Mouse (Mus musculus) liver, embryonic 11.5 days (tissue): ENCODE results near the gene Noxred1. TPM values are rescaled to one million over a fixed set of nuclear protein-coding genes. Genes with fewer than 3 reads are reported as not detected.
A peak's percentile ranks its signal among the peaks of the same experiment; 100 is the strongest.

Source experiments
- ATAC-seq: fragments of 200-750 bp; cut with Nextera tagmentation; replicated peaks from 2 replicates; pipeline ENCODE4 v1.8.0; 2017; ENCODE audit warnings: moderate number of reproducible peaks, mild to moderate bottlenecking, moderate TSS enrichment, moderate library complexity; ENCODE audit not compliant: low FRiP score
- DNase-seq: peaks from one replicate; pipeline ENCODE4 v3.0.0-alpha.2; 2017; ENCODE audit warnings: low spot score
- H3K27ac ChIP-seq: fragments of 300-500 bp; sonication (generic); 2 replicates; pipeline ENCODE4 v1.5.1; 2014; ENCODE audit warnings: mild to moderate bottlenecking, low read depth, low read length, control low read depth
- H3K27me3 ChIP-seq: fragments of 300-500 bp; sonication (generic); replicated peaks from 2 replicates; pipeline ENCODE4 v1.6.1; 2014; ENCODE audit warnings: low read length, mixed read lengths; ENCODE audit not compliant: control insufficient read depth, insufficient read depth
- H3K36me3 ChIP-seq: fragments of 300-500 bp; sonication (generic); 2 replicates; pipeline ENCODE4 v1.6.1; 2014; ENCODE audit warnings: mild to moderate bottlenecking, low read length, moderate library complexity, mixed read lengths; ENCODE audit not compliant: control insufficient read depth, insufficient read depth
- H3K4me1 ChIP-seq: fragments of 300-500 bp; sonication (generic); replicated peaks from 2 replicates; pipeline ENCODE4 v1.6.1; 2014; ENCODE audit warnings: low read length, mixed read lengths; ENCODE audit not compliant: control insufficient read depth, insufficient read depth
- H3K4me2 ChIP-seq: fragments of 300-500 bp; sonication (generic); 2 replicates; pipeline ENCODE4 v1.6.1; 2014; ENCODE audit warnings: mild to moderate bottlenecking, control low read depth, moderate library complexity
- H3K4me3 ChIP-seq: fragments of 300-500 bp; sonication (generic); 2 replicates; pipeline ENCODE4 v1.5.1; 2014; ENCODE audit warnings: low read depth, low read length, control low read depth
- H3K9ac ChIP-seq: fragments of 300-500 bp; sonication (generic); 2 replicates; pipeline ENCODE4 v1.6.1; 2014; ENCODE audit warnings: low read depth, low read length, control low read depth
- H3K9me3 ChIP-seq: fragments of 300-500 bp; sonication (generic); 2 replicates; pipeline ENCODE4 v1.6.1; 2016; ENCODE audit warnings: low read length, inconsistent platforms, mixed read lengths; ENCODE audit not compliant: control insufficient read depth
- WGBS: fragments of 180-500 bp; shearing (Covaris S2); extraction: QIAGEN DNeasy Blood & Tissue Kit; methylation state at CpG from one replicate; pipeline ENCODE4 v1.1.7; 2014; 5-methylcytosine and 5-hydroxymethylcytosine counted together
- polyA plus RNA-seq: library from polyadenylated mRNA; unstranded; fragments of >200 nt; fragmentation: Nextera tagmentation; extraction: Ambion mirVana; gene quantifications from 2 replicates; pipeline ENCODE4 v1.2.1, GENCODE M21; 2014

Noxred1 gene
- polyA plus RNA-seq: 0.48 and 0.96 TPM in 2 replicates

DNA sequence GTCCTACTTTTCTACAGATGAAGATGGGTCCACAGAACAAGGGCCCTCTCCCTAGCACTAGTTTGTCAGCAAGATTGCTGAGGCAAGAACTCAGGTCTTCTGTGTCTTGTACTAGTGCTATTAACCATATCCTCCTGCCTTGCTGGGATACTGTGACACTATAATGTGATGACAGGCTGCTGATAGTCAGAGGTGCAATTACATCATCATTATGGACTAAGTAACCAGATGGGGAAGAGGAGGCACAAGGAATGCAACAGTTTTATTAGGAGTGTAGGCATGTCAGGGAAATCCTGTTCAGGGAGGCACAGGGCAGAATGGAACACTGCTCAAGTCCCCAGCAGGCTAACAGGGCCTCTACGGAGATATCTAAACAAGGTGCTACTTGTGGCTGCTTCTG is at the start of gene Noxred1:
Gene Noxred1 (minus strand): TSS at position 101 of the 400 bp plus-strand sequence.
- no peak within 1 kb of the TSS for H3K27ac ChIP-seq
- no peak within 1 kb of the TSS for H3K9ac ChIP-seq
- DNase-seq (no peak), ATAC-seq (no peak)
- H3K4me3 ChIP-seq: no peak within 1 kb of the TSS
- no peaks in the 10 kb centered on the region for H3K9me3 ChIP-seq
- H3K27me3 ChIP-seq: no peaks in the 10 kb centered on the region
- 86% methylated on average over 1 of the region's 1 CpGs for WGBS
- no peak within 1 kb of the TSS for H3K4me2 ChIP-seq
- H3K36me3 ChIP-seq: peaks cover 18% of the 10 kb centered on the region
- H3K4me1 ChIP-seq: no peaks in the 10 kb centered on the region

DNA sequence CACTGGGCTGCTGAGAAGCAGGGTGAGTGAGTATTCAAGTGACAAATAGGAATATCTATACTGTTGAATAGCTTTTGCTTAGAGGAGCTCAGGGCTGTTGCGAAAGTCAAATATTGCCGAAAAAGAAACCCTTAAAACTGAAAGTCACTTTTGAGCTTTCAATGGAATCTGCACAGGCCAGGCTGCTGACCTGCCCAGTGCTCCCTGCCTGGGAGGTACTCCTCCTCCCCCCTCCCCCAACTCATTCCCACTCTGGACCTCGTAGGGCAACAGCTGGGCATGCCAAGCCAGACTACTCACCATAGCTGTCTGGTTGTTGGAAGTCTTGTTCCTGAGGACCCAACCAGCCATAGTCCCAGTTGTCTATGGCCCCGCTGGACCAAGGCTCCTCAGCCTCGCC is 46.2 kb upstream of the Noxred1 start:
- H3K27me3 ChIP-seq: no peaks in the 10 kb centered on the region
- no peak overlapping the region for H3K9ac ChIP-seq
- DNase-seq (no peak), ATAC-seq (no peak)
- H3K4me2 ChIP-seq: no peak overlapping the region
- no peak overlapping the region for H3K4me3 ChIP-seq
- H3K27ac ChIP-seq: no peak overlapping the region
- WGBS: 81% methylated on average over 5 of the region's 5 CpGs
- 0 out of 2 replicates have a peak, but pooled peaks cover 3% of the 10 kb centered on the region for H3K4me1 ChIP-seq
- H3K9me3 ChIP-seq: no peaks in the 10 kb centered on the region
- H3K36me3 ChIP-seq: no peaks in the 10 kb centered on the region

DNA sequence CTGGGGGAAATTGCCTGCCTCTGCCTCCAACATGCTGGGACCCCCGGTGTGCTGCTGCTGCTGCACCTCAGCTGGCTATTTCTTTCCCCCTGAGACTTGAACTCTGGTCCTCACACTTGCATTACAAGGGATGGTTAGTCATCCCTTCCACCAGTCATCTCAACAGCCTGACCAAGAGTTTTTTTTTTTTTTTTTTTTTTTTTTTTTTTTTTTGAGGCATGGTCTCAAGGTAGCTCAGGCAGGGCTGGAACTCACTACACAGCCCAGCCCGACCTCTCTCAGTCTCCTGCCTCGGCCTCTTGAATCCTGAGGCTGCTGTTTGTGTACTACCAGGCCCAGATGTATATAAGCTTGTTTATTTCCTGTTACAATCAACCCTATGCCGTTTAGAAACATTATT is 45.7 kb upstream of the Noxred1 start:
- no peaks in the 10 kb centered on the region for H3K27me3 ChIP-seq
- H3K4me3 ChIP-seq: no peak overlapping the region
- H3K9me3 ChIP-seq: no peaks in the 10 kb centered on the region
- no peaks in the 10 kb centered on the region for H3K36me3 ChIP-seq
- H3K4me1 ChIP-seq: 0 out of 2 replicates have a peak, but pooled peaks cover 5% of the 10 kb centered on the region
- no peak overlapping the region for H3K27ac ChIP-seq
- ATAC-seq: no peak
- H3K4me2 ChIP-seq: no peak overlapping the region
- no peak for DNase-seq
- H3K9ac ChIP-seq: no peak overlapping the region
- WGBS: 75% methylated on average over 4 of the region's 4 CpGs

DNA sequence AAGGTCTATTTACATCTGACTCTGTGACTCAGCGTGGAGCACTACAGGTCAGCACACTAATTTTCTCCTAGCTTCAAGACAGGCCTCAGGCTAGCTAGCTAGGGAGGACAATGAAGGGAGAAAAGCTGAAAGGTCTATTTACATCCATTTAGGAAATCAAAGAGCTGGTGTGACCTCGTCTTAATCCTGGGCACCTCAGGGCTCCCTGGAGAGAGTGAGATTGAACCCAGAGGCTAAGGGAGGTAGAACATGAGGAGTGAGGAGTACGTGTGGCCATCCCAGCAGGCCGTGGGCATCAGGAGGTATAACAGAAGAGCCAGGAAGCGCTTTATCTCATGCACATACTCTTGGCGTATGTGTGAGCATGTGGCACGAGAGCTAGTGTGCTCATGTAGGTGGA is 45.2 kb upstream of the Noxred1 start:
- no peak overlapping the region for H3K4me3 ChIP-seq
- ATAC-seq (no peak), DNase-seq (peak; percentile 21)
- no peaks in the 10 kb centered on the region for H3K9me3 ChIP-seq
- no peak overlapping the region for H3K9ac ChIP-seq
- peaks cover 10% of the 10 kb centered on the region; the same call in 1 of the 2 replicates for H3K4me1 ChIP-seq
- no peaks in the 10 kb centered on the region for H3K27me3 ChIP-seq
- no peaks in the 10 kb centered on the region for H3K36me3 ChIP-seq
- 69% methylated on average over 7 of the region's 7 CpGs for WGBS
- no peak overlapping the region for H3K4me2 ChIP-seq
- no peak overlapping the region for H3K27ac ChIP-seq

DNA sequence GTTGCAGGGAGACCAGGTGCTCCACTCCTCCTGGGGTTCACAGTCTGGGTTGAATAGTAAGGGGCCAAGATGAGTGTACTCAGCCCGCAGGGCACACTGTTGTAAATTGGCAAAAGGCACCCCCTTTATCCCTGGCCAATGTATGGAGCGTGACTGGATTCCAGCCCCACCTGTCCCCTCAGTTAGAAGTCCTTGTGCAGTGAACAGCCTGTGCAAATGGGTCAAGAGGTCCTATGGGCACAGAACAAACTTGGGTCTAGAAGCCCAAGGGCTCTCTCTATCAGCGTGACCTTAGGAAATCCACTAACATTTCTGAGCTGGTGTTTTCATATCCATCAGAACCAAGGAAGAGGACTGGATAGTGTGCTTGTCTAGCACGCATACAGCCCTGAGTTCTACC is 44.2 kb upstream of the Noxred1 start:
- H3K4me1 ChIP-seq: peaks cover 16% of the 10 kb centered on the region; the same call in 1 of the 2 replicates
- H3K27me3 ChIP-seq: no peaks in the 10 kb centered on the region
- ATAC-seq (no peak), DNase-seq (no peak)
- H3K4me3 ChIP-seq: no peak overlapping the region
- H3K27ac ChIP-seq: no peak overlapping the region
- H3K4me2 ChIP-seq: no peak overlapping the region
- no peaks in the 10 kb centered on the region for H3K36me3 ChIP-seq
- 91% methylated on average over 4 of the region's 4 CpGs for whole genome bisulfite sequencing
- no peak overlapping the region for H3K9ac ChIP-seq
- H3K9me3 ChIP-seq: no peaks in the 10 kb centered on the region

DNA sequence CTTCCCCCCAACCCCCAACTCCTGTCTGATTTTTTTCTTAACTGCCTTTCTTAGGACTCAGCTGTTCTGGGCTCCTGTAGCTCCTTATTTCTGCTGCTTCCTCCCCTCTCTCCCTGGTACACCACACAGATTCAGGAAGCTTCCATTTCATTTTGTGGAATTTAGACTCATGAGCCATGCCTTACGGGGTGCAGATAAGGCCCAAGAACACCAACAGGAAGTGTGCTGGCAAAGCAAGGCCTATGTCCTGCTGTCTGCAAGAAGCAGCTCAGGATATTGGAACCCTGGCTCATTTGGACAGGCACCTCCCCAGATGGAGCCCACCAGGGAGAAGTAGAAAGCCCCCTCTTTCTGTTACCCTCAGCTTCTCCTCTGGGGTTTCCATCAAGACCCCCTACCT is 43.2 kb upstream of the Noxred1 start:
- ATAC-seq (no peak), DNase-seq (no peak)
- Histone ChIP-seq H3K4me2 (no peak overlapping the region), H3K9ac (no peak overlapping the region), H3K9me3 (no peaks in the 10 kb centered on the region), H3K4me3 (no peak overlapping the region), H3K36me3 (no peaks in the 10 kb centered on the region), H3K27ac (no peak overlapping the region), H3K27me3 (no peaks in the 10 kb centered on the region), H3K4me1 (peaks cover 16% of the 10 kb centered on the region; the same call in 1 of the 2 replicates)
- 22% methylated on average over 1 of the region's 1 CpGs for WGBS

DNA sequence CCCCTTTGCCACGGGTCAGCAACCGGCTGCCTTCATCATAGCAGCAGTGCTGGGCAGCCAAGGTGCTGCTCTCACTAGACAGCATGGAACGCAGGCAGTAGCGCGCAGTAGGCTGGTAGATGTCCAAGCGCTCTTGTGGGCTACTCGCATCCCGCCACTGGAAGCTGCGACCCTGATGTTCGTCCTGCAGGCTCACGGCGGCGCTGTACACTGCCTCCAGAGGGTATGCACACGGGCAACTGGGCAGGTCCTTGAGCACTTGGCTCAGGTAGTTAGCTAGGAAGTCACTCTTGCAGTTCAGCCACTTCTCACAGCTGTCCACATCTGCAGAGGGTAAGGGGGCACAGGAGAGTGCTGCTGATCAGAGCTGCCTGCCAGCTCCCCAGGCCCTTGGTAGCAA is 41.3 kb upstream of the Noxred1 start:
- 47% methylated on average over 14 of the region's 14 CpGs for WGBS

DNA sequence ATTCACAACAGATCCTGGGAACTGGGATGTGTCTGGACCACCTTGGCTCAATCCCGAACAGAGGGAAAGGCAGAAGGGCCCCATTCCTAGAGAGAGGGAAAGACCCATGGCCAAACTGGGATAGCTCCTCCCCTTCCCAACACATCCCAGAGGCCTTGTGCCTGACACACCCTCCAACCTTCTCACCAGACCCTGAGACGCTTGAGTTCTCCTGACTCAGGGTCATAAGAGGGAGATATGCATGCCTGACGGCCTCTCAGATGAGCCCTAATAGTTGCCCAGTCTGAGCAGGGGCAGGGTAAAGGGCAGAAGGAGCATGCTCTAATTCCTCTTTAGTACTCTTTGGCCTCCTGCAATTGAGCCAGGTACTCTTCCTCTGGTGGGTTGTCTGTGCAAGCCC is 40.8 kb upstream of the Noxred1 start:
- DNase-seq (peak; percentile 30), ATAC-seq (no peak)
- no peaks in the 10 kb centered on the region for H3K27me3 ChIP-seq
- no peak overlapping the region for H3K9ac ChIP-seq
- H3K4me1 ChIP-seq: peaks cover 21% of the 10 kb centered on the region
- H3K4me2 ChIP-seq: no peak overlapping the region
- peaks cover 15% of the 10 kb centered on the region for H3K36me3 ChIP-seq
- WGBS: 42% methylated on average over 3 of the region's 3 CpGs
- no peak overlapping the region for H3K4me3 ChIP-seq
- H3K9me3 ChIP-seq: no peaks in the 10 kb centered on the region
- no peak overlapping the region for H3K27ac ChIP-seq

More for the DNA sequence above, 41.3 kb upstream of the Noxred1 start:
- DNase-seq (no peak), ATAC-seq (no peak)
- Histone ChIP-seq H3K27ac (no peak overlapping the region), H3K4me1 (peaks cover 17% of the 10 kb centered on the region), H3K9me3 (no peaks in the 10 kb centered on the region), H3K36me3 (peaks cover 11% of the 10 kb centered on the region; the same call in 1 of the 2 replicates), H3K27me3 (no peaks in the 10 kb centered on the region), H3K4me3 (no peak overlapping the region), H3K4me2 (no peak overlapping the region), H3K9ac (no peak overlapping the region)

DNA sequence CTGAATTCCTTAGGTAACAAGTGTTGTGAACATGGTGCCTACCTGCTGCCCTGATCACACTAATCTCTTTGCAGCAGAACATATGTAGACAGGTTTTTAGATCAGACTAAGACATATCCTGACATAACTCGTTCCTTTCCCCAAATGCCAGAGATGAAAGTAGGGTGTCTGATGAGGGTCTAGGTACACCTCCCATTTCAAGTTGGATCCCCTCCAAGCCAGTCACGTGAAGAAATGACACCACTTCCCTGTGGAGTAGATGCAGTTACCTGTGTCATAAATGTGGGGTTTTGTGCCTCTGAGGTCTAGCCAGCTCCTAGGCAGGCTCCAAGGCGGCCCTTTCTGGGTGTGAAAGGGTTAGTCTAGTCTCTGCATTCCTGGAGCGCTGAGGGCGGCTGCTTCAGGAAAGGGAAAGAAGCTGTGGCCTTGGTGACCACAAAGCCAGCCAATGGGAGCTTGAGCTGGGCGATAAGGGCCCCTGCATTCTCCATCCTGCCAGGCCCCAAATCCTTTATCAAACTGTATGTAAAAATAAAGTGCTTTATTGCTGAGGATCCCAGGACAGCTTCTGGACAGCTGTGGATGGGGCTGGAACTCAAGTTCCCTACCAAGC is 39.7 kb upstream of the Noxred1 start:
- peak; percentile 62 for ATAC-seq
- Histone ChIP-seq H3K36me3 (peaks cover 26% of the 10 kb centered on the region), H3K4me2 (no peak overlapping the region), H3K4me1 (peaks cover 23% of the 10 kb centered on the region), H3K9me3 (no peaks in the 10 kb centered on the region), H3K27me3 (no peaks in the 10 kb centered on the region), H3K27ac (peak overlapping the region; percentile 45; the same call in 1 of the 2 replicates), H3K4me3 (no peak overlapping the region), H3K9ac (no peak overlapping the region)
- DNase-seq: peak; percentile 49
- WGBS: 15% methylated on average over 6 of the region's 6 CpGs
